Mouse (Mus musculus) cortical plate, adult 2 months (tissue): ENCODE measurements at regions not wholly inside any gene's neighbourhood (a gene's known extent, or its start where the extent isn't known, plus 50 kb on each side); places are given as distances from the start of the nearest gene placed in this dataset.

Source experiments
- H3K27ac ChIP-seq: fragments of 200-500 bp; 2 replicates; pipeline ENCODE4 v1.5.1; 2012; ENCODE audit warnings: low read length, control low read depth, inconsistent platforms; ENCODE audit not compliant: insufficient read depth
- H3K4me1 ChIP-seq: fragments of 200-500 bp; 2 replicates; pipeline ENCODE4 v1.6.1; 2011; ENCODE audit warnings: low read length; ENCODE audit not compliant: control insufficient read depth, insufficient read depth
- H3K4me3 ChIP-seq: fragments of 200-500 bp; 2 replicates; pipeline ENCODE4 v1.5.1; 2011; ENCODE audit warnings: mild to moderate bottlenecking, low read length, control low read depth; ENCODE audit not compliant: insufficient read depth
- CTCF ChIP-seq: fragments of 200-500 bp; IDR thresholded peaks from 2 replicates; pipeline ENCODE4 v1.5.1; 2011; ENCODE audit warnings: mild to moderate bottlenecking, control low read depth, low read length; ENCODE audit not compliant: insufficient read depth; ENCODE audit errors: extremely low read depth
- POLR2A ChIP-seq: fragments of 200-500 bp; IDR thresholded peaks from 2 replicates; pipeline ENCODE4 v1.6.1; 2011; ENCODE audit warnings: mild to moderate bottlenecking, low read length, control low read depth; ENCODE audit not compliant: insufficient read depth; ENCODE audit errors: extremely low read depth

GRCm38 (mm10) chr2:159884773-159885459, 449.0 kb downstream of the Gm826 start:
- Histone ChIP-seq H3K4me3 (no peak overlapping the region), H3K27ac (no peak overlapping the region), H3K4me1 (no peaks in the 10 kb centered on the region)
- TF ChIP-seq POLR2A (no peak), CTCF (no peak)

GRCm38 (mm10) chr2:159866981-159867380, 467.0 kb downstream of the Gm826 start:
- Histone ChIP-seq H3K27ac (no peak overlapping the region), H3K4me1 (no peaks in the 10 kb centered on the region), H3K4me3 (no peak overlapping the region)
- TF ChIP-seq CTCF, result no peak
- no peak for TF ChIP-seq POLR2A

GRCm38 (mm10) chr2:159866391-159866790, 467.6 kb downstream of the Gm826 start:
- H3K4me1 ChIP-seq, result no peaks in the 10 kb centered on the region
- TF ChIP-seq CTCF (no peak), POLR2A (no peak)
- H3K27ac ChIP-seq, result no peak overlapping the region
- H3K4me3 ChIP-seq, result no peak overlapping the region

GRCm38 (mm10) chr2:159863185-159863584, 470.8 kb downstream of the Gm826 start:
- no peak overlapping the region for H3K4me3 ChIP-seq
- no peaks in the 10 kb centered on the region for H3K4me1 ChIP-seq
- no peak for TF ChIP-seq POLR2A
- no peak for TF ChIP-seq CTCF
- H3K27ac ChIP-seq, result no peak overlapping the region

- H3K27ac ChIP-seq, result no peak overlapping the region
- H3K4me3 ChIP-seq, result no peak overlapping the region
- no peaks in the 10 kb centered on the region for H3K4me1 ChIP-seq
- TF ChIP-seq CTCF (no peak), POLR2A (no peak)
Observed at GRCm38 (mm10) chr2:159853891-159854665, 479.9 kb downstream of the Gm826 start.

- TF ChIP-seq CTCF (no peak), POLR2A (no peak)
- Histone ChIP-seq H3K4me3 (no peak overlapping the region), H3K4me1 (no peaks in the 10 kb centered on the region), H3K27ac (no peak overlapping the region)
Observed at GRCm38 (mm10) chr2:159852959-159853358, 481.0 kb downstream of the Gm826 start.

GRCm38 (mm10) chr2:159832488-159833113, 501.4 kb downstream of the Gm826 start:
- TF ChIP-seq CTCF (no peak), POLR2A (no peak)
- Histone ChIP-seq H3K4me1 (no peaks in the 10 kb centered on the region), H3K4me3 (no peak overlapping the region), H3K27ac (no peak overlapping the region)

- Histone ChIP-seq H3K4me1 (no peaks in the 10 kb centered on the region), H3K4me3 (no peak overlapping the region), H3K27ac (no peak overlapping the region)
- TF ChIP-seq CTCF (no peak), POLR2A (no peak)
Observed at GRCm38 (mm10) chr2:159826417-159826816, 507.5 kb downstream of the Gm826 start.

- no peak overlapping the region for H3K27ac ChIP-seq
- TF ChIP-seq POLR2A, result no peak
- no peak for TF ChIP-seq CTCF
- no peaks in the 10 kb centered on the region for H3K4me1 ChIP-seq
- H3K4me3 ChIP-seq, result no peak overlapping the region
Observed at GRCm38 (mm10) chr2:159818556-159818955, 515.4 kb downstream of the Gm826 start.
